Mouse (Mus musculus): Measurements from ENCODE around the gene Hdac1.
A peak's percentile ranks its signal among the peaks of the same experiment; 100 is the strongest.

The Hdac1 gene

GRCm38 (mm10) chr4:129542592-129543141, at the start of gene Hdac1:
Hdac1 (minus strand) TSS chr4:129542713.
- peak; percentile 98 to 99 for DNase-seq (ENCODE audit: inconsistent age in 2 of 2, low spot score in 1 of 2)

- no peak for DNase-seq (ENCODE audit: inconsistent age in 2 of 2, low spot score in 1 of 2)
Observed at GRCm38 (mm10) chr4:129588865-129589264, 46.4 kb upstream of the Hdac1 start.

- no peak for DNase-seq (ENCODE audit: inconsistent age in 2 of 2, low spot score in 1 of 2)
Observed at GRCm38 (mm10) chr4:129586943-129587342, 44.4 kb upstream of the Hdac1 start.

- DNase-seq (ENCODE audit: inconsistent age in 2 of 2, low spot score in 1 of 2): no peak
Observed at GRCm38 (mm10) chr4:129585773-129586172, 43.3 kb upstream of the Hdac1 start.

- DNase-seq (ENCODE audit: inconsistent age in 2 of 2, low spot score in 1 of 2): peak; percentile 89 to 97
Observed at GRCm38 (mm10) chr4:129584884-129585608, 42.5 kb upstream of the Hdac1 start.

- DNase-seq (ENCODE audit: inconsistent age in 2 of 2, low spot score in 1 of 2): no peak
Observed at GRCm38 (mm10) chr4:129584370-129584769, 41.9 kb upstream of the Hdac1 start.

GRCm38 (mm10) chr4:129582251-129582650, 39.7 kb upstream of the Hdac1 start:
- no peak for DNase-seq (ENCODE audit: inconsistent age in 2 of 2, low spot score in 1 of 2)

- DNase-seq (ENCODE audit: inconsistent age in 2 of 2, low spot score in 1 of 2): peak in 1 of 2 experiments; percentile 34
Observed at GRCm38 (mm10) chr4:129580347-129580746, 37.8 kb upstream of the Hdac1 start.

GRCm38 (mm10) chr4:129578466-129578865, 36.0 kb upstream of the Hdac1 start, which contains the start of gene Fam167b:
Fam167b (minus strand) TSS chr4:129578549.
- peak; percentile 60 to 74 for DNase-seq (ENCODE audit: inconsistent age in 2 of 2, low spot score in 1 of 2)

GRCm38 (mm10) chr4:129577688-129578087, 35.2 kb upstream of the Hdac1 start:
- no peak for DNase-seq (ENCODE audit: inconsistent age in 2 of 2, low spot score in 1 of 2)

GRCm38 (mm10) chr4:129576863-129577491, 34.5 kb upstream of the Hdac1 start:
- DNase-seq (ENCODE audit: inconsistent age in 2 of 2, low spot score in 1 of 2): peak; percentile 80 to 91

- DNase-seq (ENCODE audit: inconsistent age in 2 of 2, low spot score in 1 of 2): no peak
Observed at GRCm38 (mm10) chr4:129575171-129575844, 32.8 kb upstream of the Hdac1 start.

GRCm38 (mm10) chr4:129573430-129573829, 30.9 kb upstream of the Hdac1 start, which contains the start of gene Lck:
Lck (minus strand) TSS chr4:129573641.
- DNase-seq (ENCODE audit: inconsistent age in 2 of 2, low spot score in 1 of 2): peak in 1 of 2 experiments; percentile 30

GRCm38 (mm10) chr4:129573093-129573370, 30.5 kb upstream of the Hdac1 start:
- peak in 1 of 2 experiments; percentile 58 for DNase-seq (ENCODE audit: inconsistent age in 2 of 2, low spot score in 1 of 2)

GRCm38 (mm10) chr4:129572236-129573092, 30.0 kb upstream of the Hdac1 start:
- peak; percentile 55 to 65 for DNase-seq (ENCODE audit: inconsistent age in 2 of 2, low spot score in 1 of 2)

- no peak for DNase-seq (ENCODE audit: inconsistent age in 2 of 2, low spot score in 1 of 2)
Observed at GRCm38 (mm10) chr4:129571551-129572084, 29.1 kb upstream of the Hdac1 start.

GRCm38 (mm10) chr4:129570028-129570427, 27.5 kb upstream of the Hdac1 start:
- no peak for DNase-seq (ENCODE audit: inconsistent age in 2 of 2, low spot score in 1 of 2)

- peak in 1 of 2 experiments; percentile 71 for DNase-seq (ENCODE audit: inconsistent age in 2 of 2, low spot score in 1 of 2)
Observed at GRCm38 (mm10) chr4:129568366-129568765, 25.9 kb upstream of the Hdac1 start.

- no peak for DNase-seq (ENCODE audit: inconsistent age in 2 of 2, low spot score in 1 of 2)
Observed at GRCm38 (mm10) chr4:129565139-129565538, 22.6 kb upstream of the Hdac1 start.

- DNase-seq (ENCODE audit: inconsistent age in 2 of 2, low spot score in 1 of 2): no peak
Observed at GRCm38 (mm10) chr4:129563718-129564117, 21.2 kb upstream of the Hdac1 start.
